Mouse (Mus musculus): ENCODE results near the gene Dlg2.

DNA sequence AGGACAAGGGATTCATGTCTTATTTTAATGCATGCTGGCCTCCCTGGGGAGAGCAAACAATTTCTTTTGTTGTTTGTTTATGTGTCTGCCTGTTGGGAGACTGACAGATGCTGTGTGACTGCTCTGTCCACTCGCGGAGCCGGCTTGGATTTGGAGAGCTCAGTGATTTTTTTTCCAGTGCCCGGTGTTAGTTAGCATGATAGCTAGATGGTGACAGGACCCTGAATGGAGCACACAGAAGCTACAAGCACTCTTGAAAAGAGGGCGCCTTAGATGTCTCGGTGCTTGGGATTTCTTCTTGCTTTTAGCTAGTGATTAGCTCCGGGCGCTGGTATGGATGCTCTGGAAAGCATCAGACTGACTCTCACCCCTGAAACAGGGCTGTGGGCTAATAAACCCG, 786.5 kb downstream of the Dlg2 start:
- TF ChIP-seq POLR2A (IDR thresholded peaks at IDR 0.05; ENCODE audit: insufficient read depth, low read depth, low read length) (no peak), CTCF (IDR thresholded peaks at IDR 0.05) (no peak)
